ENCODE assay signal across 8 mouse cellular contexts in the genomic region with DNA sequence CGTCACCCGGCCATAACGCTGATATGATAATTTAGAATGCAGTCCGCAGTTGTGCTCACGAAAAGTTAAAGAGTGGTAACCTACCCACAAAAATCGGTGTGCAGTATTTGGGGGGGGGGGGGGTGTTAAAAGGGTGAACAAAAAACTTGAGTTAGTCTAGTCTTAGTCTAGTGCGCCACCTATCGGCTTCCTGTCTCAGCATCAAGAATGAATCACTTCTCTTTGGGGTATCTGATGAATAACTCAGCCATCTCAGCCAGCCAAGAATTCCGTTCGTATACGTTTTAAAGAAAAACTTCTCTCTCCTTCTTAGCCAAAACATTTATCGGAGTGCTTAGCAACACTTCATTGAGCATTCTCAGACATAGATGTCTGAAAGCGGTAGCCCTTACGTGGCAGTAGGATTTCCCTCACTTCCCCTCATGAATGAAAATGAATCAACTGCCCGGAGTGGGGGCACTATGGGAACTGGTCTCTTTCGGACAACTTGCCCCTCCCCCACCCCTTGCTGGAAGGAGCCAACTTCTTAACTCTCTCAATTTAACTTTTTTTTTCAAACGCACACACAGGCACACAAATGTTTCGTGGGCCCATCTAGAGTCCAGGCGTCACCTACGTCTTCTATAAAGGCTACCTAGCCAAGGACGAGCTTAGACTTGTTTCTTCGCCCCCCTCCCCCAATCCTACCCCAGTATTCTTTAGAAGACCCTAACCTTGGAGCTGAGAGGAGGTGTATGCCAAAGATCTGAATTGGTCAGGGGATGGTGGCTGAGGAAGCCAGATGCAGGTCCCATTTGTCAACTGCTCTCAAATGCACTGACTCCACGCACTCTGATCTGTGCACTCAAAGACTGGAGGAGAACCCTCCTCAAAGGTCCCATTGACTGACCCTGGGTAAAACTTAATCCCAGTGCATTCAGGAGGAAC. TPM values are rescaled to one million over a fixed set of nuclear protein-coding genes. Genes with fewer than 3 reads are reported as not detected.
DNase-seq lines count a peak whose midpoint lies in the region; ATAC-seq and TF ChIP-seq lines count a peak whose summit lies in the region.
"Had no signal": no experiment of that assay in that cellular context is flagged by ENCODE, and none has a peak within 500 bp of the region (broad histone marks: within the 10 kb centered on the region; RNA-seq: fewer than 3 reads in every experiment).

No protein-coding gene starts in this region.

- TF ChIP-seq CTCF in Patski (IDR thresholded peaks at IDR 0.05), result no peak

- H3K27ac ChIP-seq in hindbrain, embryonic 12.5 days, result 0 out of 2 replicates have a peak overlapping the region, but pooled peaks have one; percentile 62

- no peaks in the 10 kb centered on the region for H3K9me3 ChIP-seq in hindbrain, embryonic 12.5 days (replicated peaks)

- H3K27me3 ChIP-seq in Patski, result no peaks in the 10 kb centered on the region
- H3K27me3 ChIP-seq in hindbrain, embryonic 12.5 days, result peaks cover 44% of the 10 kb centered on the region

- in situ Hi-C loops in Patski (cut with MboI; ENCODE audit: low pct_unique_long_range_greater_than_20kb), result loop anchor here (5.0 kb wide), 3 partner anchors 505 to 1075 kb away; no protein-coding TSS in a partner anchor

- peak overlapping the region; percentile 54 for H3K4me3 ChIP-seq in hindbrain, embryonic 12.5 days

- peaks cover 34% of the 10 kb centered on the region for H3K4me1 ChIP-seq in hindbrain, embryonic 12.5 days

- DNase-seq in Patski (ENCODE audit: low read depth, low spot score), result peak; percentile 63
- peak; percentile 56 for DNase-seq in cerebellum, adult 9-11 months
- DNase-seq in frontal cortex, adult 2 months (ENCODE audit: extremely low spot score in 1 of 2, low spot score in 1 of 2), result peak; percentile 58 to 89
- peak; percentile 43 to 89 for DNase-seq in layer of hippocampus, postnatal 25 days (ENCODE audit: extremely low spot score in 1 of 2, low spot score in 1 of 2)
- peak; percentile 85 for DNase-seq in lung, postnatal 14 days
- DNase-seq in right cerebral cortex, postnatal 25 days, result peak; percentile 50

- peak overlapping the region; percentile 93 for H3K4me2 ChIP-seq in hindbrain, embryonic 12.5 days (replicated peaks)

- no peak for ATAC-seq in Patski
- no peak for ATAC-seq in hindbrain, embryonic 12.5 days (ENCODE audit: low FRiP score)

- 0 out of 2 replicates have a peak overlapping the region, but pooled peaks have one; percentile 60 for H3K9ac ChIP-seq in hindbrain, embryonic 12.5 days

- CTCF ChIA-PET in Patski (lab: Charles Lee), result interaction anchor here (0.6 to 1.3 kb wide), 6 partner anchors 13 to 1023 kb away, joined by 3 to 4 read pairs (median 4); no protein-coding TSS in a partner anchor

- no peaks in the 10 kb centered on the region for H3K36me3 ChIP-seq in hindbrain, embryonic 12.5 days

- POLR2A ChIA-PET in Patski (lab: Charles Lee), result interaction anchor here (0.7 kb wide), 1 partner anchor 838 kb away, joined by 3 read pairs; no protein-coding TSS in a partner anchor

- 9% methylated on average over 23 of the region's 23 CpGs for WGBS in hindbrain, embryonic 12.5 days

RNA-seq across cellular contexts. Expression of gene Col12a1, which starts 1.5 kb away (rescaled TPM):
- 99.1 TPM for polyA plus RNA-seq in Patski (2021)
- polyA plus RNA-seq in frontal cortex, adult 2 months (2012; rRNA removed), result 15.0 and 16.1 TPM in 2 replicates
- 53.8 and 60.1 TPM in 2 replicates for polyA plus RNA-seq in hindbrain, embryonic 12.5 days (2016; fragmentation: Nextera tagmentation; extraction: Ambion mirVana)
- total RNA-seq in layer of hippocampus, postnatal 25 days (2021), result 1 to 10 TPM; 5.5 to 6.9 TPM
- total RNA-seq: hematopoietic stem cell, adult 5-6 weeks had no signal

RNA-seq across cellular contexts. Expression of gene Cox7a2, which starts 42.5 kb away (rescaled TPM):
- 506 TPM for polyA plus RNA-seq in Patski (2021)
- polyA plus RNA-seq in frontal cortex, adult 2 months (2012; rRNA removed), result 574 and 682 TPM in 2 replicates
- polyA plus RNA-seq in hindbrain, embryonic 12.5 days (2016; fragmentation: Nextera tagmentation; extraction: Ambion mirVana), result 574 and 638 TPM in 2 replicates
- total RNA-seq in layer of hippocampus, postnatal 25 days (2021), result 100 to 1,000 TPM; 347 to 372 TPM
